Mouse (Mus musculus) hindbrain, embryonic 12.5 days (tissue): Measurements from ENCODE around the gene Gm20388. TPM values are rescaled to one million over a fixed set of nuclear protein-coding genes. Genes with fewer than 3 reads are reported as not detected.
"Not testable (repeated sequence)": the region's sequence is repeated elsewhere in the genome, so short reads cannot be mapped to it uniquely, and the experiment has no call there.

Experiments
- ATAC-seq: fragments of 200-750 bp; cut with Nextera tagmentation; 2 replicates; pipeline ENCODE4 v1.8.0; 2017; ENCODE audit warnings: moderate TSS enrichment; ENCODE audit not compliant: low FRiP score
- H3K27ac ChIP-seq: fragments of 300-500 bp; sonication (generic); 2 replicates; pipeline ENCODE4 v1.5.1; 2016; ENCODE audit warnings: mild to moderate bottlenecking
- H3K27me3 ChIP-seq: fragments of 300-500 bp; sonication (generic); 2 replicates; pipeline ENCODE4 v1.6.1; 2016; ENCODE audit warnings: mild to moderate bottlenecking
- H3K36me3 ChIP-seq: fragments of 300-500 bp; sonication (generic); 2 replicates; pipeline ENCODE4 v1.6.1; 2016; ENCODE audit warnings: mild to moderate bottlenecking
- H3K4me1 ChIP-seq: fragments of 300-500 bp; sonication (generic); 2 replicates; pipeline ENCODE4 v1.6.1; 2016
- H3K4me2 ChIP-seq: fragments of 300-500 bp; sonication (generic); replicated peaks from 2 replicates; pipeline ENCODE4 v1.6.1; 2016; ENCODE audit warnings: mild to moderate bottlenecking
- H3K4me3 ChIP-seq: fragments of 300-500 bp; sonication (generic); 2 replicates; pipeline ENCODE4 v1.5.1; 2016; ENCODE audit warnings: mild to moderate bottlenecking
- H3K9ac ChIP-seq: fragments of 300-500 bp; sonication (generic); 2 replicates; pipeline ENCODE4 v1.6.1; 2016; ENCODE audit warnings: mild to moderate bottlenecking, moderate library complexity
- H3K9me3 ChIP-seq: fragments of 300-500 bp; sonication (generic); replicated peaks from 2 replicates; pipeline ENCODE4 v1.6.1; 2016; ENCODE audit warnings: mild to moderate bottlenecking
- WGBS: fragments of 180-500 bp; shearing (Covaris S2); methylation state at CpG from one replicate; pipeline ENCODE4 v1.1.7; 2016; 5-methylcytosine and 5-hydroxymethylcytosine counted together
- polyA plus RNA-seq: library from polyadenylated mRNA; unstranded; fragments of >200 nt; fragmentation: Nextera tagmentation; extraction: Ambion mirVana; gene quantifications from 2 replicates; pipeline ENCODE4 v1.2.1, GENCODE M21; 2016

The Gm20388 gene
- polyA plus RNA-seq, 1 experiment from 2014 or later = not detected

GRCm38 (mm10) chr8:123215430-123215829 is 3304.8 kb downstream of the Gm20388 start:
- Histone ChIP-seq H3K9me3 (no peaks in the 10 kb centered on the region), H3K4me2 (no peak overlapping the region), H3K27ac (no peak overlapping the region), H3K36me3 (0 out of 2 replicates have a peak, but pooled peaks cover 7% of the 10 kb centered on the region), H3K4me3 (no peak overlapping the region), H3K4me1 (peaks cover 23% of the 10 kb centered on the region), H3K27me3 (no peaks in the 10 kb centered on the region), H3K9ac (no peak overlapping the region)
- 85% methylated on average over 3 of the region's 3 CpGs for WGBS
- no peak for ATAC-seq

GRCm38 (mm10) chr8:123220917-123221316 is 3310.3 kb downstream of the Gm20388 start:
- no peak overlapping the region for H3K4me2 ChIP-seq
- peaks cover 15% of the 10 kb centered on the region for H3K4me1 ChIP-seq
- ATAC-seq = no peak
- H3K4me3 ChIP-seq = no peak overlapping the region
- H3K27ac ChIP-seq = no peak overlapping the region
- H3K9ac ChIP-seq = no peak overlapping the region
- no peaks in the 10 kb centered on the region for H3K27me3 ChIP-seq
- H3K36me3 ChIP-seq = no peaks in the 10 kb centered on the region
- 93% methylated on average over 1 of the region's 1 CpGs for WGBS
- no peaks in the 10 kb centered on the region for H3K9me3 ChIP-seq

GRCm38 (mm10) chr8:123224278-123225266 is 3313.9 kb downstream of the Gm20388 start, which contains the start of gene Cdk10:
Gene Cdk10, plus strand, starts transcription at chr8:123224842.
- H3K4me2 ChIP-seq = peak within 1 kb of the TSS; percentile 95
- peak; percentile 81 for ATAC-seq
- H3K4me1 ChIP-seq = peaks cover 16% of the 10 kb centered on the region
- H3K9ac ChIP-seq = peak within 1 kb of the TSS; percentile 94
- peaks cover 24% of the 10 kb centered on the region for H3K36me3 ChIP-seq
- 4% methylated on average over 59 of the region's 59 CpGs for WGBS
- no peaks in the 10 kb centered on the region for H3K27me3 ChIP-seq
- H3K4me3 ChIP-seq = peak within 1 kb of the TSS; percentile 84
- H3K9me3 ChIP-seq = no peaks in the 10 kb centered on the region
- peak within 1 kb of the TSS; percentile 82 for H3K27ac ChIP-seq

- no peaks in the 10 kb centered on the region for H3K9me3 ChIP-seq
These were observed 3317.8 kb downstream of the Gm20388 start for GRCm38 (mm10) chr8:123228416-123228815.

GRCm38 (mm10) chr8:123230326-123230725 is 3319.7 kb downstream of the Gm20388 start:
- Histone ChIP-seq H3K27me3 (peaks cover 22% of the 10 kb centered on the region), H3K4me1 (peaks cover 21% of the 10 kb centered on the region), H3K36me3 (peaks cover 30% of the 10 kb centered on the region)
- not testable (repeated sequence) for H3K4me3 ChIP-seq, H3K4me2 ChIP-seq, ATAC-seq, H3K27ac ChIP-seq, H3K9ac ChIP-seq, H3K9me3 ChIP-seq
- 87% methylated on average over 11 of the region's 11 CpGs for WGBS

More at GRCm38 (mm10) chr8:123228416-123228815, 3317.8 kb downstream of the Gm20388 start:
- Histone ChIP-seq H3K36me3 (peaks cover 30% of the 10 kb centered on the region), H3K27ac (no peak overlapping the region), H3K9ac (no peak overlapping the region), H3K4me3 (no peak overlapping the region), H3K4me1 (peaks cover 19% of the 10 kb centered on the region), H3K4me2 (no peak overlapping the region), H3K27me3 (peaks cover 3% of the 10 kb centered on the region)
- ATAC-seq = no peak
- 96% methylated on average over 1 of the region's 1 CpGs for WGBS

- ATAC-seq = no peak
- H3K27ac ChIP-seq = no peak overlapping the region
- peaks cover 30% of the 10 kb centered on the region for H3K36me3 ChIP-seq
- no peak overlapping the region for H3K4me2 ChIP-seq
- no peak overlapping the region for H3K9ac ChIP-seq
- peaks cover 23% of the 10 kb centered on the region for H3K4me1 ChIP-seq
- H3K27me3 ChIP-seq = peaks cover 35% of the 10 kb centered on the region
- H3K4me3 ChIP-seq = no peak overlapping the region
- H3K9me3 ChIP-seq = no peaks in the 10 kb centered on the region
- 63% methylated on average over 5 of the region's 5 CpGs for WGBS
These were observed 3321.1 kb downstream of the Gm20388 start for GRCm38 (mm10) chr8:123231742-123232141.

GRCm38 (mm10) chr8:123232553-123232952 is 3321.9 kb downstream of the Gm20388 start:
- H3K4me2 ChIP-seq = no peak overlapping the region
- H3K27me3 ChIP-seq = peaks cover 43% of the 10 kb centered on the region
- H3K9ac ChIP-seq = no peak overlapping the region
- no peak overlapping the region for H3K4me3 ChIP-seq
- H3K4me1 ChIP-seq = peaks cover 23% of the 10 kb centered on the region
- H3K27ac ChIP-seq = no peak overlapping the region
- H3K9me3 ChIP-seq = no peaks in the 10 kb centered on the region
- H3K36me3 ChIP-seq = peaks cover 21% of the 10 kb centered on the region
- 43% methylated on average over 7 of the region's 7 CpGs for whole genome bisulfite sequencing
- no peak for ATAC-seq

- 0 out of 2 replicates have a peak, but pooled peaks have one; percentile 18 for ATAC-seq
- Histone ChIP-seq H3K9ac (no peak overlapping the region), H3K4me3 (no peak overlapping the region), H3K27me3 (peaks cover 44% of the 10 kb centered on the region), H3K27ac (no peak overlapping the region), H3K36me3 (peaks cover 14% of the 10 kb centered on the region), H3K9me3 (no peaks in the 10 kb centered on the region), H3K4me2 (no peak overlapping the region), H3K4me1 (peaks cover 23% of the 10 kb centered on the region)
- 67% methylated on average over 12 of the region's 13 CpGs for WGBS
These were observed 3322.7 kb downstream of the Gm20388 start for GRCm38 (mm10) chr8:123233300-123233699.

GRCm38 (mm10) chr8:123233760-123234159 is 3323.1 kb downstream of the Gm20388 start:
- Histone ChIP-seq H3K27me3 (peaks cover 44% of the 10 kb centered on the region), H3K4me3 (no peak overlapping the region), H3K9ac (no peak overlapping the region), H3K4me2 (no peak overlapping the region), H3K27ac (no peak overlapping the region), H3K4me1 (peaks cover 23% of the 10 kb centered on the region), H3K9me3 (no peaks in the 10 kb centered on the region), H3K36me3 (peaks cover 12% of the 10 kb centered on the region)
- no peak for ATAC-seq
- WGBS = 76% methylated on average over 11 of the region's 11 CpGs

- peaks cover 6% of the 10 kb centered on the region; the same call in 1 of the 2 replicates for H3K36me3 ChIP-seq
- H3K9ac ChIP-seq = peak overlapping the region; percentile 52
- 35% methylated on average over 13 of the region's 13 CpGs for WGBS
- H3K9me3 ChIP-seq = no peaks in the 10 kb centered on the region
- peak; percentile 16; the same call in 1 of the 2 replicates for ATAC-seq
- peak overlapping the region; percentile 75 for H3K4me2 ChIP-seq
- no peak overlapping the region for H3K27ac ChIP-seq
- H3K4me1 ChIP-seq = peaks cover 23% of the 10 kb centered on the region
- peaks cover 44% of the 10 kb centered on the region for H3K27me3 ChIP-seq
- H3K4me3 ChIP-seq = peak overlapping the region; percentile 41
These were observed 3324.4 kb downstream of the Gm20388 start for GRCm38 (mm10) chr8:123234918-123235519.

GRCm38 (mm10) chr8:123235520-123236497 is 3325.2 kb downstream of the Gm20388 start, which contains the start of gene Spata2l:
Gene Spata2l, minus strand, starts transcription at chr8:123236233.
- H3K27ac ChIP-seq = no peak within 1 kb of the TSS
- H3K4me3 ChIP-seq = peak within 1 kb of the TSS; percentile 41
- peaks cover 44% of the 10 kb centered on the region for H3K27me3 ChIP-seq
- H3K36me3 ChIP-seq = 0 out of 2 replicates have a peak, but pooled peaks cover 3% of the 10 kb centered on the region
- WGBS = 2% methylated on average over 56 of the region's 57 CpGs
- H3K9me3 ChIP-seq = no peaks in the 10 kb centered on the region
- peak; percentile 74 for ATAC-seq
- H3K9ac ChIP-seq = peak within 1 kb of the TSS; percentile 52
- H3K4me2 ChIP-seq = peak within 1 kb of the TSS; percentile 75
- peaks cover 23% of the 10 kb centered on the region for H3K4me1 ChIP-seq
